Mouse (Mus musculus): ENCODE measurements around the gene Atp4b.
A peak's percentile ranks its signal among the peaks of the same experiment; 100 is the strongest.
"Not testable (repeated sequence)": the region's sequence is repeated elsewhere in the genome, so short reads cannot be mapped to it uniquely, and the experiment has no call there.

Atp4b gene

DNA sequence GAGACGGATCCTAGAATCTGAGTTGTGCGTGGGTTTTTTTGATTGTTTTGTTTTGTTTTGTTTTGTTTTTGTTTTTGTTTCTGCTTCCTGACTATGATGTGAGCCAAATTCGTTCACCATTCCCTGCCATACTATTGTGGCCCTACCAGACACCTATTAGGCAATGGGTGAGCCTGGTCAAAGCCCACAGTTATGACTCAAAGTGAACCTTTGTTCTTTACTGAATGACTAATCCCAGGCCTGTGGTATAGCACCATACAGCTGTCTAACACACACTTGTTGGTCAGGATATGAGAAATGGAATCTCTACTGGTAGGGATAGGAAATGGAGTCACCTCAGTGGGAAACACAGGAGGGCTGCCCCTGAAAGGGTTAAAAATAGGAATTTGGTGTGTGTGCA, 14.1 kb downstream of the Atp4b start:
- DNase-seq (ENCODE audit: low spot score): no peak

DNA sequence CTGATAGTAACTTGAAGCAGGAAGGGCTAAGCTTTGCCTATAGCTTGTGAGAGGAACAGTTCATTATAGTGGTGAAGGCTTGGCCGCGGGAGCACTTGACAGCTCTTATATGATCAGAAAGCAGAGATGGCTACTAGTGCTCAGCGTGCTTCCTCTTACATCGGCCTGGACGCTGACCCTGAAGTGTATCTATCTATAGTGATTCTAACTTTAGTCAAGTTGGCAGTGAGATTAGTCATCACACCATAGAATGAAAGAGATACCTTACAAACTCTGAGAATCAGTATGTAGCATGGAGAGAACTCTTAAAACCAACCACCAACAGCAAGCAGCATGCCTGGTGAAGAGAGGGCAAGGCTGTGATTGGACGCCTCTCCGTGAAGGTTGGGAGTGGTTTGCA, 15.0 kb downstream of the Atp4b start:
- DNase-seq (ENCODE audit: low spot score): no peak

DNA sequence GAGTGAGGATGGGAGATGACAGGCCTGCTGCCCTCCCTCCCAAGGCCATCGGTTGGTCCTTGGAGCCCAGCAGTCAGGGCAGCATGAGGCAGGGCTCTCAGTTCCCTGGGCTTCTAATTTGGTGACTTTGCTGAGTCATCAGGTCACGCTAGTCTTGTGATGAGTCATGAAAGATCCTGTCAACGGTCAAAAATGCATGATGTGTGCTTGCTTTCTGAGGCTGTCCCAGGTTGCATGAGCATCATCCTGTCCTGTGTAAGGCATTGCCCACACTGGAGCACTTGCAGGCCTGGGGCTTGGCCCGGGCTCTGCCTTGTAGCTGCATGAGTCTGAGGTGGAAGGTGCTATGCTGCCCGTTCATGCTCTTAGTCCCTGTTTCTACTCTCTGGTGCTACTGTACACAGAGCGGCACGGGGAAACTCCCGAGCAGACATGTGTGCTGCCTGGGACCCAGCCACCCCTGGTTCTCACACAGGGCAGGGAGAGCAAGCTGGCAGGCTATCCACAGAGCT, 23.4 kb downstream of the Atp4b start:
- DNase-seq (ENCODE audit: low spot score): no peak

GRCm38 (mm10) chr8:13361865-13362264, 34.8 kb downstream of the Atp4b start:
- DNase-seq (ENCODE audit: low spot score): no peak

DNA sequence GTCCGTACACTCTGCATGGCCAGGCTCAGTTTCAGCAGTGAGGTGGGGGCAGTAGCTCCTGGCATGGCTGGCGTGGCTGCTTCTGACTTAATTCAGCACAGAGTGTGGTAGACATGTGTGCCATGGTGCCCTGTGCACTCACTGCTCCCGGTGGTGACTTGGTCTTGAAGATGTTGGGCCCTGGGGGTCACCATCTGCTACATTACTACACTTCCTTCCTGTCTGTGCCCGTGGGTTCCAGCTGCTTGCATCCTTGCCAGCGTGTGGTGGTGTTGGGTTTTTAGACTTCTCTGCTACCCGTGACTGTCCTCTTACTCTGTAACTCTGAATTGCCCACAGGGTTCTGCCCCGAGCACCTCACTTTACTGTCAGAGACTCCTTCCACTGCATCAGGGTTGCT, 36.4 kb downstream of the Atp4b start:
- no peak for DNase-seq (ENCODE audit: low spot score)

- no peak for DNase-seq (ENCODE audit: low spot score)
Observed at GRCm38 (mm10) chr8:13356681-13357080, 39.9 kb downstream of the Atp4b start.

DNA sequence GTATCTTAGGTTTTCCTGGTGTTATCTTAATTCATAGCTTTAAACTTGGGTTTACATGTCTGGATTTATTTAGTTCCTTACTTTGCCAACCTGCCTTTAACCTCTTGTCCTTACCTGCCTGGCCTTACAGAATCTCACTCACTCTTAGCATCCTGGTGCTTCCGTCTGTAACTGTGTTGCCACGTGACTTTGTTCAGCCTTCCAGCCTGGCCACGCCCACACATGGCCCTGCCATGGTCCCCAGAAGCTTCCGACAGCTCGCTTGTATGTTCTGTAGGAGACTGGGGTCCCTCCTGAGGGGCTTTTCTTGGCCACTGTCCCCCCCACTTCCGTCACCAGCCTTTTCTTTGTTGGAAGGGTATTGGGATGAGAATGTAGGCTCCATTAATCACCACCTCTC, 40.4 kb downstream of the Atp4b start:
- DNase-seq (ENCODE audit: low spot score): no peak

GRCm38 (mm10) chr8:13353883-13354282, 42.7 kb downstream of the Atp4b start:
- DNase-seq (ENCODE audit: low spot score): no peak

- no peak for DNase-seq (ENCODE audit: low spot score)
Observed at GRCm38 (mm10) chr8:13353155-13353833, 43.3 kb downstream of the Atp4b start.

GRCm38 (mm10) chr8:13352601-13353000, 44.0 kb downstream of the Atp4b start:
- DNase-seq (ENCODE audit: low spot score): no peak

- no peak for DNase-seq (ENCODE audit: low spot score)
Observed at GRCm38 (mm10) chr8:13351593-13351992, 45.0 kb downstream of the Atp4b start.

DNA sequence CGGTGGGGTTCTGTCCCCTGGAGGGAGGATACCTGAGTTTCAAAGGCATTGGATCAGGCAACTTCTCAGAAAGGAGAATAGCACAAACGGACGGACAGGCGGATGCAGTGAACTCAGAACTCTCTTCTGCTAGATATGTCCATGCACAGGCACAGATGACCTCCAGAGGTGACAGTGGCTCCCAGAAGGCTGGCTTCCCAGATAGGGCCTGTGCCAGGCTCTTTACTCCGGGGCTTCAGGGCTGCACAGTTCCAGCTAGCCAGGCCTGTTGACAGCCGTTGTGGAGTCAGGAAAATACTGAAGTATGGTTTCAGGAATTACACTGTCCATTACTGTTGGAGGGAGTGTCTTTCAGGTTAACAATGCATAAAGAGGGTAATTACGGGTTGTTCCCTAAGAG, 46.6 kb downstream of the Atp4b start:
- DNase-seq (ENCODE audit: low spot score): no peak

GRCm38 (mm10) chr8:13343134-13343533, 53.5 kb downstream of the Atp4b start:
- no peak for DNase-seq (ENCODE audit: low spot score)

GRCm38 (mm10) chr8:13342340-13342739, 54.3 kb downstream of the Atp4b start:
- DNase-seq (ENCODE audit: low spot score): no peak

DNA sequence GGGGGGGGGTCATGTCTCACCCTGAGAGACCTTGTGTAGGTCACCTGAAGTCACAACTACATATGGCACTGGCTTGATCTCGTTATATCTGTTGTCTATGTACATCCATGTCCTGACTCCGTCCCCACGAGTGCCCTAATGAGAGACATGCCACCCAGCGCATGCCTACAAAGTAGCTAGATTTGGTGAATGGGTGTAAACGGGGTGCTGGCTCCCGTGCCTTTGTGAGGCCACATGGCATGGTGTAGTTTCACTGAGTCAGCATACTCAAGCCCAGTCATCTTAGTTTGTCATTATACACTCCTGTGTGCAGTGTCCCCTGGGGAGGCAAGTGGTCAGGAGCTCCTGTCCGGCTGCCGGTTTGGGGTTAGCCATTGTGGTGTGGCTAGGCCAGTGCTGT, 56.0 kb downstream of the Atp4b start:
- DNase-seq (ENCODE audit: low spot score): no peak

- DNase-seq (ENCODE audit: low spot score): no peak
Observed at GRCm38 (mm10) chr8:13339646-13339990, 57.0 kb downstream of the Atp4b start.

DNA sequence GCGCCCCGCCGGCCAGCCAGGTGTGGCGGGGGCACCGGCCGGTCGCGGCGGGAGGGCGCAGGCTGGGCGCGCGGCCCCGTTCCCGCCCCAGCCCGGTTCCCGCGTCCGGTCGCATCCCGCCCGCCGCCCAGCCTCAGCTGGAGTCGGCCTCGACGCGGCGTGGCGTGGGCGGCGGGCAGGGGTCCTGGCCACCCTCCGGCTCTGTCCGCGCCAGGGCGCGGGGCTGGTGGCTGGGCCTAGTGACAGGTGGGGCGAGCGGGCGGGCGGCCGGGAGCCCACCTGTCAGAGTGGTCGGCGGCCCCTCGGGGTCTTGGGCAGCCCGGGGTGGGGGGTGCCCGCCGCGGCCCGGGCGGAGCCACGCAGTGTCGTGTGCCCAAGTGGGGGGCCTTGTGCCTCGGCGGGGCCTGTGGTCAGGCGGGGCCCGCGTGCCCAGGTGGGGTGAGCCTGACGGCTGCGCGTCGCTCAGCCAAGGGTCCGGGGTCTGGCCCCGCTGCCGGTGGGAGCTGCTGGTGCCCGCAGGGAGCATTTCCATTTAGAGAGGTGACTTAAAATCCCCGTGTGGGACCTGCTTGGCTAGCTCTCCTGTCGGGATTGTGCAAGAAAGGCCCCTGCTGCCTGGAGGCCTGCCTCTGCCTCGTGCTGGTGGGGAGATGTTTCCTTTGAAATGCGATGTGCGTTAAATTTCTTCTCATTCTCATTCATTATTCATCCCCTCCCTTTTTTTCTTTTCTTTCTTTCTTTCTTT, 57.6 kb downstream of the Atp4b start:
- DNase-seq (ENCODE audit: low spot score): peak; percentile 27

DNA sequence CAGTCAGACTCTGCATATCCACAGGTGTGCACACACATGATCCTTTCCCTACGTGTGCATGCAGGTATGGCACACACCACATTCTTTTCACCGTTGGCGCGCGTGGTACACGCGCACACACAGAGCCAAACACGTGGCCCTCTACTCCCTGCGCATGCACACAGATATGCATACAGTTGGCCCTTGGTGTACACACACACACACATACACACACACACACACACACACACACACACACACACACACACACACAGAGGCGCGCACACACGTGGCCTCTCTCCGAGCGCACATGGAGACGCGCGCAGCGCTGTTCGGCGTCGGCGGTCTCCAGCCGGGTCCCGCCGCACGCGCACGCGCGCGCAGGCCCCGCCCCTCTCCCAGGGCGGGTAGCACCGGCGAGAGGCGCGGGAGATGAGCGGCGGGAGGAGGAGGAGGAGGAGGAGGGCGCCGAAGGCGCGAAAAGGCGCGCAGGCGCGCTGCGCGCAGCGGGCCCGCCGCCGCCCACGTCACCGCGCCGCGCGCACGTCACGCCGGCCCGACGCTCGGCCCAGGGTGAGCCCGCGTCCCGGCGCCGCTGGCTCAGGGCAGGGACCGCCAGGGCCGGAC, 58.3 kb downstream of the Atp4b start, which contains the start of gene Tfdp1:
Gene Tfdp1 (plus strand): TSS at position 497 of the 606 bp plus-strand sequence.
- peak; percentile 23 for DNase-seq (ENCODE audit: low spot score)

DNA sequence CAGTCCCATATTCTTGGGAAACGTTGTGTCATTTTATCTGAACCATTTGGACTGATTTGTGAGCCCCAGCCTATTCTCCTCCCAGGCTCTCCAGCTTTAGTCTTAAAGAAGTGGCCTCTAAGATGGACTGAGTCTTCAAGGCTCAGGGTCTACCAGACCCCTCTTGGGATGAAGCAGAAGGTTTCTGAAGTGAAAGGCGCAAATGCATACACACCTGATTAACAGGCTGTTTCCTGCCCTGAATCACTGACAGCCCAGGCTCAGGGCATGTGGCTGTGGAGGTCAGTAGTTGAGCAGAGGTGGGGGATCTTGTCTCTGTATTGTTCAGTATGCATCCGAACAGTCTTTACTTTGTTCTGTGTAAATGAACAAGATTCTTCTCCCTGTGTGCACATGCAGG, 58.9 kb downstream of the Atp4b start:
- DNase-seq (ENCODE audit: low spot score): no peak

GRCm38 (mm10) chr8:13337245-13337644, 59.4 kb downstream of the Atp4b start:
- not testable (repeated sequence) for DNase-seq (ENCODE audit: low spot score)

All from ovary, postnatal 10 days (tissue).